Mouse (Mus musculus): Measurements from ENCODE around the gene 4930572O03Rik. TPM values are rescaled to one million over a fixed set of nuclear protein-coding genes. Genes with fewer than 3 reads are reported as not detected.
"Not testable (repeated sequence)": the region's sequence is repeated elsewhere in the genome, so short reads cannot be mapped to it uniquely, and the experiment has no call there.

4930572O03Rik gene
- total RNA-seq, 2 experiments from 2014 or later, result not detected

GRCm38 (mm10) chr5:15616195-15616594, 40.7 kb downstream of the 4930572O03Rik start:
- DNase-seq, result not testable (repeated sequence)

DNA sequence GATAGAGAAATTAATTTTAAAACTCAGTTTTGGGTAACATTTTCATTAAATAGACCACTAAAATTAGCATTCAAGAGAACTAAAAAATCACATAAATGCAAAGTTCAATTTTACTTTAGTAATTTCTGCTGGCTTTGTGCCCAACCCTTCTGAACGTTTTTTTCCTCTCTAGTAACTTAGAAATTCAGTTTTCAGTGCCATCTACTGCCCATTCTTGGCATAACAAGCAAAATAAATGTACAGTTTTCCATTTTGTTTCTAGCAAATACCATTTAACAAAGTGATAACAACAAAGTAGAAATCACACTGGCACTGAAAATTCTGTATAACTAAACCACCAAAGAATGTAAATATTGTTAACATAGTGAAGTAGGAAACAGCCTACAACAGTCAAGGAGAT, 46.2 kb downstream of the 4930572O03Rik start:
- DNase-seq, result not testable (repeated sequence)

- DNase-seq, result peak in 1 of 2 experiments; percentile 8
Observed at GRCm38 (mm10) chr5:15606677-15607076, 50.2 kb downstream of the 4930572O03Rik start.

DNA sequence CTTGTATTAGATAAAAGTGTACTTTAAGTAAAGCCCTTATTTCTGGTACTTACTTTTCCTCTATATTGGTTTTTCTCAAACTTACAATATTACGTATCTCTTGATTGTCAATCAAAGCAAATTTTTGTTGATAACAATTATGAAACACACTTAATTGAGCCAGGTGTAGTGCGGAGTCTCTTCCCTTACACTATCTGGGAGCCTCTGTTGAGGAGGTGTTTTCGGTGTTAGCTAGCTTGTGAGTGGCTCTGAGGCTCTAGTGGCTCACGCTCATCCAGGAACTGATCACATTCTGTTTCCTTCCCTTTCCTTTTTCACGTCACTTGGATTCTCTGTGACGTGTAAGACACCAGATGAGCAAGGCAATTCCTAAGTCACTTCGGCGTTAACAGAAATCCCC, 53.3 kb downstream of the 4930572O03Rik start:
- DNase-seq, result not testable (repeated sequence)

GRCm38 (mm10) chr5:15603008-15603407, 53.9 kb downstream of the 4930572O03Rik start:
- DNase-seq, result not testable (repeated sequence)

DNA sequence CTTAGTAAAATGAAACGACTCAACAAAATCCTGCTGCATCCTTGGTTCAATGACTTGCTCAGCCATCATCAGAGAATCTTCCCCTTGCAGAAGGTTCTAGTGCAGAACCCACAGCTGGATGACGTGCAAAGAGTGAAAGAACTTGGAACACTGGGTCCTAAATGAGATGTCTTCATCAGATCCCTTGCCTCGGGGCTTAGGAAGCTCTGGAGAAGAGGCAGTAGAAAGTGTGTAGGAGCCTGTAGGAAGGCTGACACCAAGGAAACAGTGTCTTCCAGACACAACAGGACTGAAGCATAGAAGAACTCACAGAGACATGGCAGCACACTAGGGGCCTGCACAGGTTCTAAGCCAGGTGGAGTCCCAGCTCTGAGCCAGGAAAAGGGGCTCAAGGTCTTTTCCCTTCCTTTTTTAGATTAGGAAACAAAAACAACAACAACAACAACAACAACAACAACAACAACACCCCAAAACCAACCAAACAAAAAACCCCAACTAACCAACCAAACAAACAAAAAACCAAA, 54.4 kb downstream of the 4930572O03Rik start:
- DNase-seq, result not testable (repeated sequence)

Other genes starting within 250 kb of the 4930572O03Rik start
- gene Gm21149, start 180.5 kb downstream of the 4930572O03Rik start, total RNA-seq (2021), result not detected
- not detected for gene Gm21190, start 127.8 kb downstream of the 4930572O03Rik start, total RNA-seq (2021)
- not detected for gene Gm21083, start 79.7 kb downstream of the 4930572O03Rik start, total RNA-seq (2021)
- gene Speer4d, start 38.0 kb downstream of the 4930572O03Rik start, total RNA-seq (2021), result not detected
- not detected for gene Speer4c, start 57.2 kb upstream of the 4930572O03Rik start, total RNA-seq (2021)

All from heart, adult 18-20 months (tissue).